ENCODE assay signal across 20 mouse cellular contexts in the genomic region with DNA sequence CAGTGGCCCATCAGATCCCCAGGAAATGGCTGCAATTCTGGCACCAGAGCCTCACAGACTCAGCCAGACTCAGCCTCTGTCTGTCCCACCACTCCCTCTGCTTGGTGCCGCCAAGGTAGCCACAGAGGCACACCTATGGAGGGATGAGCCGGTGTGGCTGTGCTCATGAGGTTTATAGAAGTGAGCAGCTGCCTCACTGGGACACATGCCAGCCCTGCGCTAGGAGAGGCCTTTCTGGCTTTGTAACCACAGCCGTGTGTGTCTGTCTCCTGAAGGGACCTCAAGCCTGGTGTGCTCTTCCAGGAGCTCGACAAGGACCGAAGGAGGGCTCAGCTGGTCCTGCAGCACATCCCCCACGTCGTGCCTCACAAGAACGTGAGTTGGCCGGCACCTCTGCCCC. TPM values are rescaled to one million over a fixed set of nuclear protein-coding genes. Genes with fewer than 3 reads are reported as not detected.
DNase-seq lines count a peak whose midpoint lies in the region; ATAC-seq and TF ChIP-seq lines count a peak whose summit lies in the region.
"Had no signal": no experiment of that assay in that cellular context is flagged by ENCODE, and none has a peak within 500 bp of the region (broad histone marks: within the 10 kb centered on the region; RNA-seq: fewer than 3 reads in every experiment).

No protein-coding gene starts in this region.

- no peak for ATAC-seq in lung, embryonic 14.5 days (ENCODE audit: insufficient read depth)
- no peak for ATAC-seq in megakaryocyte progenitor cell, adult 5-6 weeks (replicated peaks; ENCODE audit: poor library complexity)
- ATAC-seq: forebrain, embryonic 16.5 days; inflammation-experienced regulatory T-cells, adult 6 months had no signal

- no peak overlapping the region for H3K4me2 ChIP-seq in lung, embryonic 14.5 days
- no peak overlapping the region for H3K4me2 ChIP-seq in myocyte (ENCODE audit: low read depth)
- H3K4me2 ChIP-seq: heart, embryonic 11.5 days; kidney, embryonic 15.5 days; limb, embryonic 15.5 days; lung, embryonic 15.5 days had no signal

- H3K9ac ChIP-seq in lung, embryonic 14.5 days, result no peak overlapping the region
- H3K9ac ChIP-seq: kidney, embryonic 15.5 days; limb, embryonic 15.5 days; lung, embryonic 15.5 days had no signal

- 79% methylated on average over 10 of the region's 10 CpGs for whole genome bisulfite sequencing in lung, embryonic 14.5 days
- 12% methylated on average over 10 of the region's 10 CpGs for WGBS in cerebellum, adult 2 months

- DNase-seq in adrenal gland, postnatal 36 days, result peak; percentile 40 to 55
- no peak for DNase-seq in adrenal gland, postnatal 4 days (ENCODE audit: low spot score in 2 of 2)
- peak; percentile 24 for DNase-seq in lung, embryonic 14.5 days
- DNase-seq in lung, postnatal 14 days, result no peak
- DNase-seq in cerebellum, adult 2 months, result peak; percentile 46 to 53
- no peak for DNase-seq in spleen, adult 18-20 months
- DNase-seq: B cell, adult 2 months; embryo, embryonic 11 days; retina, postnatal 1 day; thymus, adult 2 months had no signal

- peaks cover 99% of the 10 kb centered on the region for H3K36me3 ChIP-seq in lung, embryonic 14.5 days (ENCODE audit: insufficient read depth)
- H3K36me3 ChIP-seq in myocyte (ENCODE audit: control insufficient read depth, insufficient read depth), result peaks cover 13% of the 10 kb centered on the region

- H3K27ac ChIP-seq in lung, embryonic 14.5 days (ENCODE audit: low read depth), result no peak overlapping the region
- no peak overlapping the region for H3K27ac ChIP-seq in cerebellum, adult 2 months (ENCODE audit: insufficient read depth, low read length)
- H3K27ac ChIP-seq: kidney, embryonic 15.5 days; limb, embryonic 15.5 days; lung, embryonic 15.5 days had no signal

- no peaks in the 10 kb centered on the region for H3K27me3 ChIP-seq in lung, embryonic 14.5 days (ENCODE audit: insufficient read depth, low read length)
- no peaks in the 10 kb centered on the region for H3K27me3 ChIP-seq in cerebellum, adult 2 months (ENCODE audit: control insufficient read depth, insufficient read depth, low read length)
- no peaks in the 10 kb centered on the region for H3K27me3 ChIP-seq in myocyte (ENCODE audit: control insufficient read depth, insufficient read depth, insufficient read length)
- H3K27me3 ChIP-seq: kidney, embryonic 15.5 days; limb, embryonic 15.5 days; lung, embryonic 15.5 days; megakaryocyte, embryonic 14.5 days had no signal

- no peak overlapping the region for H3K4me3 ChIP-seq in lung, embryonic 14.5 days (ENCODE audit: low read depth, low read length)
- H3K4me3 ChIP-seq in cerebellum, adult 2 months (replicated peaks; ENCODE audit: insufficient read depth, low read depth, low read length), result no peak overlapping the region
- no peak overlapping the region for H3K4me3 ChIP-seq in myocyte
- H3K4me3 ChIP-seq: erythroblast, embryonic 14.5 days; kidney, embryonic 15.5 days; limb, embryonic 15.5 days; lung, embryonic 15.5 days; megakaryocyte, embryonic 14.5 days had no signal

- H3K4me1 ChIP-seq in lung, embryonic 14.5 days (ENCODE audit: insufficient read depth), result peaks cover 5% of the 10 kb centered on the region; the same call in 1 of the 2 replicates
- H3K4me1 ChIP-seq in cerebellum, adult 2 months (ENCODE audit: control insufficient read depth, insufficient read depth, low read length), result peaks cover 6% of the 10 kb centered on the region

- no peak for TF ChIP-seq POLR2A in cerebellum, adult 2 months (IDR thresholded peaks at IDR 0.05; ENCODE audit: borderline replicate concordance, insufficient read depth, low read length)
- no peak for TF ChIP-seq POLR2A in myocyte (IDR thresholded peaks at IDR 0.05; ENCODE audit: insufficient read length, low read depth)

- TF ChIP-seq CTCF in lung, embryonic 14.5 days (IDR thresholded peaks at IDR 0.05; ENCODE audit: low read depth), result no peak
- no peak for TF ChIP-seq CTCF in cerebellum, adult 2 months (IDR thresholded peaks at IDR 0.05; ENCODE audit: borderline replicate concordance, insufficient read depth, low read depth, low read length)

- H3K79me2 ChIP-seq in myocyte (ENCODE audit: control insufficient read depth, insufficient read depth), result no peaks in the 10 kb centered on the region

- no peaks in the 10 kb centered on the region for H3K9me3 ChIP-seq in lung, embryonic 14.5 days (ENCODE audit: low read depth, low read length)
- H3K9me3 ChIP-seq: kidney, embryonic 15.5 days; limb, embryonic 15.5 days; lung, embryonic 15.5 days; megakaryocyte, embryonic 14.5 days had no signal

- H3ac ChIP-seq in myocyte (ENCODE audit: control insufficient read depth, insufficient read length), result no peak overlapping the region

TF ChIP-seq in myocyte, 11 proteins besides CTCF, POLR2A, EP300 and RAD21:
- TF ChIP-seq MAX (IDR thresholded peaks at IDR 0.05; ENCODE audit: low read depth) (no peak), USF1 (IDR thresholded peaks at IDR 0.05; ENCODE audit: low read depth) (no peak), SRF (IDR thresholded peaks at IDR 0.05; ENCODE audit: control insufficient read depth, insufficient read length, low read depth) (no peak), POLR2AphosphoS2 (IDR thresholded peaks at IDR 0.05; ENCODE audit: insufficient read length, low read depth) (no peak), CEBPB (IDR thresholded peaks at IDR 0.05; ENCODE audit: insufficient read depth, poor library complexity, severe bottlenecking) (no peak), E2F4 (IDR thresholded peaks at IDR 0.05; ENCODE audit: insufficient read depth) (no peak), REST (IDR thresholded peaks at IDR 0.05; ENCODE audit: insufficient read depth, insufficient read length) (no peak), TCF3 (IDR thresholded peaks at IDR 0.05; ENCODE audit: insufficient read length, low read depth) (no peak), MYOG (IDR thresholded peaks at IDR 0.05; ENCODE audit: control insufficient read depth in 1 of 3, insufficient read depth in 1 of 3, insufficient read length in 2 of 3, low read depth in 2 of 3) (peak in 1 of 3 experiments; percentile 54), TCF12 (IDR thresholded peaks at IDR 0.05; ENCODE audit: insufficient read depth, poor library complexity, severe bottlenecking) (no peak), MYOD1 (IDR thresholded peaks at IDR 0.05; ENCODE audit: control insufficient read depth in 1 of 3, insufficient read length in 2 of 3, low read depth in 2 of 3) (peak in 2 of 3 experiments; percentile 52 to 69)
TF ChIP-seq in myocyte: peak in this region for 2.

RNA-seq across cellular contexts. Expression of a gene that starts 26.9 kb away (rescaled TPM):
- 10 to 100 TPM; 60.3 to 79.0 TPM for total RNA-seq in adrenal gland, postnatal 36 days (2021)
- total RNA-seq in adrenal gland, postnatal 4 days (2021), result 10 to 100 TPM; 65.4 to 72.7 TPM
- 56.3 and 59.3 TPM in 2 replicates for polyA plus RNA-seq in lung, embryonic 14.5 days (2014; fragmentation: Nextera tagmentation; extraction: Ambion mirVana)
- polyA plus RNA-seq in cerebellum, adult 2 months (2012; rRNA removed), result 62.9 and 63.9 TPM in 2 replicates
- 56.0 TPM for polyA plus RNA-seq in myocyte (2012; fragmentation: generic; extraction: Trizol)
- 26.5 and 26.6 TPM in 2 replicates for total RNA-seq in megakaryocyte progenitor cell, adult 5-6 weeks (2015)
- 16.7 and 18.5 TPM in 2 replicates for total RNA-seq in megakaryocyte progenitor cell, adult 5-6 weeks (2017)

RNA-seq across cellular contexts. Expression of a gene that starts 27.0 kb away (rescaled TPM):
- 10 to 100 TPM; 62.7 to 71.9 TPM for total RNA-seq in adrenal gland, postnatal 36 days (2021)
- total RNA-seq in adrenal gland, postnatal 4 days (2021), result 10 to 100 TPM; 77.9 to 82.8 TPM
- polyA plus RNA-seq in lung, embryonic 14.5 days (2014; fragmentation: Nextera tagmentation; extraction: Ambion mirVana), result 140 and 144 TPM in 2 replicates
- 42.5 and 44.3 TPM in 2 replicates for polyA plus RNA-seq in cerebellum, adult 2 months (2012; rRNA removed)
- polyA plus RNA-seq in myocyte (2012; fragmentation: generic; extraction: Trizol), result 84.1 TPM
- 17.8 and 19.8 TPM in 2 replicates for total RNA-seq in megakaryocyte progenitor cell, adult 5-6 weeks (2015)
- 35.8 and 38.6 TPM in 2 replicates for total RNA-seq in megakaryocyte progenitor cell, adult 5-6 weeks (2017)

RNA-seq across cellular contexts. Expression of a gene that starts 36.6 kb away (rescaled TPM):
- 10 to 100 TPM; 20.4 to 21.6 TPM for total RNA-seq in adrenal gland, postnatal 36 days (2021)
- total RNA-seq in adrenal gland, postnatal 4 days (2021), result 10 to 100 TPM; 18.1 to 18.2 TPM
- polyA plus RNA-seq in lung, embryonic 14.5 days (2014; fragmentation: Nextera tagmentation; extraction: Ambion mirVana), result 30.4 and 32.4 TPM in 2 replicates
- 16.9 and 19.2 TPM in 2 replicates for polyA plus RNA-seq in cerebellum, adult 2 months (2012; rRNA removed)
- polyA plus RNA-seq in myocyte (2012; fragmentation: generic; extraction: Trizol), result 19.9 TPM
- 5.6 and 8.2 TPM in 2 replicates for total RNA-seq in megakaryocyte progenitor cell, adult 5-6 weeks (2015)
- total RNA-seq in megakaryocyte progenitor cell, adult 5-6 weeks (2017), result 14.4 and 20.6 TPM in 2 replicates

RNA-seq across cellular contexts. Expression of a gene that starts 36.8 kb away (rescaled TPM):
- total RNA-seq in adrenal gland, postnatal 36 days (2021), result 10 to 100 TPM; 35.9 to 40.7 TPM
- 10 to 100 TPM; 21.5 to 23.6 TPM for total RNA-seq in adrenal gland, postnatal 4 days (2021)
- polyA plus RNA-seq in lung, embryonic 14.5 days (2014; fragmentation: Nextera tagmentation; extraction: Ambion mirVana), result 48.4 and 49.2 TPM in 2 replicates
- polyA plus RNA-seq in cerebellum, adult 2 months (2012; rRNA removed), result 37.1 and 38.8 TPM in 2 replicates
- polyA plus RNA-seq in myocyte (2012; fragmentation: generic; extraction: Trizol), result 56.6 TPM
- total RNA-seq in megakaryocyte progenitor cell, adult 5-6 weeks (2015), result 3.2 and 7.0 TPM in 2 replicates
- 8.1 and 8.6 TPM in 2 replicates for total RNA-seq in megakaryocyte progenitor cell, adult 5-6 weeks (2017)

Comparison
In these comparisons a context has a peak if more than half of its experiments do, and no peak if none do; other contexts are left out.
1. DNase-seq: peak in adrenal gland, postnatal 36 days (2 of 2), lung, embryonic 14.5 days (single experiment) and cerebellum, adult 2 months (2 of 2); none in adrenal gland, postnatal 4 days (0 of 2), lung, postnatal 14 days (single experiment) and spleen, adult 18-20 months (0 of 2).